Mouse (Mus musculus) c-Kit-positive CD71-negative TER-119-negative erythroid progenitor cells, embryonic 14.5 days (primary cell): Measurements from ENCODE around the gene Rnf10.
"Not testable (repeated sequence)": the region's sequence is repeated elsewhere in the genome, so short reads cannot be mapped to it uniquely, and the experiment has no call there.

Experiments
- DNase-seq: peaks from one replicate; pipeline ENCODE4 v3.0.0-alpha.2; 2013; ENCODE audit warnings: low read depth

The Rnf10 gene

DNA sequence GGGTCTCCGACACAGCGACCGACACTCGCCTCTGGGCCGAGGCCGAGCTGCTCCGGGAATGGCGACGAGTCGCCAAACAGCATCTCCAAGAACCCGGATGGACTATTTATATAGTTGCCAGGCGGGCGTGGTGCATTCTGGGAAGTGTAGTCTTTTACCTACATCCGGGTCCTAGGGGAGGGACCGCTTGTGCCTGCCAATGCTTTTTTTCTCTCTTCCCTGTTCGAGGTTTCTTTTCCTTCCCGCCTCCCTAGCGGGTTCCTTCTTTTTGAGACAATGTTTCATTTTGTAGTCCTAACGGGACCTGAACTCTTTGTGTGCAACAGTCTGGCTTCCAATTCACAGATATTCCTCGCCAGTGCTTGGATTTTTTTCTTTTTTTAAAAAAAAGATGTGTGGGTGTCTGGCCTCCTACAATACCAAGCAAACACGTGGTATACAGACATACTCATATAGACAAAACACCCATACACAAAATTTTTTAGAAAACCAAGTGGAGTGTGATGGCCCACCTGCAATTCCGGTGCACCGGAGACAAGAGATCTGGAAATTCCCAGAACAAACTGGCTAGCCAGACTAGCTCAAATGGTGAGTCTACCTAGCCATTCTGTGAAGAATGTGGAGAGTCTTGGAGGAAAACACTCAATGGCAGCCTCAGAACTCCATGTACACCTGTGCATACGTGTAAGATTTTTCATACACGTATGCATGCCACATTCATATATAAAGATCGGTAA, at the start of gene Rnf10:
Rnf10 (minus strand) TSS at position 87 of the 737 bp plus-strand sequence.
- DNase-seq = peak; percentile 96

DNA sequence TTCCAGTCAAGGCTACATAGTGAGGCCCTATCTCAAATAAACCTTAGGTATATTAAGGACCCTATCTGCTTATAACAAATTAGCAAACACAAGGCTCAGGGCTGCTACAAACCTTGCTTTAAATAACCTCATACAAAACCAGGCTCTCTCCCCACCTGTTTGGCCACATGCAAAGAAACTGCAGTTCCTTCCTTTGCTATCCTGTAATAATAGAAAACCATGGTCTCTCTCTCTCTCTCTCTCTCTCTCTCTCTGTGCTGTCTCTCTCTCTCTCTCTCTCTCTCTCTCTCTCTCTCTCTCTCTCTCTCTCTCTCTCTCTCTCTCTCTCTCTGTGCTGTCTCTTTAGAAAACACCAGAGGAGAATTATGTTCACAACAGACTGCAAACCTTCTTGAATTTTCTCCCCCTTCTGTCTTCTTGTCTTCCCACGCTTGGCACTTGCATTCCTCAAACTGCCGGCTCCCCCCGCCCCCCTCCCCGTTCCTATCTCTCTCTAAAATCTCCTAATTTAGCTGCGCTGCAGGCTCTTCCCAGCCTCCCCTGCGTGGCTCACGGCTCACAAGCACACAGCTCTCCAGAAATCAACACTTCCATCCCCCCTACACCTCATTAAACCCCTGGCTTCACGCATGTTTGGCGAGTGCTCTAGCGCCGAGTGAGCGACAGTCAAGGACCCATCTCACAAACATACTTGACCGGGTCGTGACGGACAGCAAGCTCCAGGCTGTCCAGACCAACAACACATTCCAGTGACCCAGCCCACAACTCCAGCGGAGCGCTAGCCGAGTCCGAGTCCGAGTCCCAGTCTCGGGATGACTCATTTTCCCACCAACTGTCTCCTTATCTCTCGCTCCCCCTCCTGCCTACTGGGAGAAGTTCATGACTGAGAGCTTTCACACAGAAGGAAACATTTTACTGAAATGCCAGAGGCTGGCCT, 46.6 kb upstream of the Rnf10 start:
- no peak for DNase-seq

DNA sequence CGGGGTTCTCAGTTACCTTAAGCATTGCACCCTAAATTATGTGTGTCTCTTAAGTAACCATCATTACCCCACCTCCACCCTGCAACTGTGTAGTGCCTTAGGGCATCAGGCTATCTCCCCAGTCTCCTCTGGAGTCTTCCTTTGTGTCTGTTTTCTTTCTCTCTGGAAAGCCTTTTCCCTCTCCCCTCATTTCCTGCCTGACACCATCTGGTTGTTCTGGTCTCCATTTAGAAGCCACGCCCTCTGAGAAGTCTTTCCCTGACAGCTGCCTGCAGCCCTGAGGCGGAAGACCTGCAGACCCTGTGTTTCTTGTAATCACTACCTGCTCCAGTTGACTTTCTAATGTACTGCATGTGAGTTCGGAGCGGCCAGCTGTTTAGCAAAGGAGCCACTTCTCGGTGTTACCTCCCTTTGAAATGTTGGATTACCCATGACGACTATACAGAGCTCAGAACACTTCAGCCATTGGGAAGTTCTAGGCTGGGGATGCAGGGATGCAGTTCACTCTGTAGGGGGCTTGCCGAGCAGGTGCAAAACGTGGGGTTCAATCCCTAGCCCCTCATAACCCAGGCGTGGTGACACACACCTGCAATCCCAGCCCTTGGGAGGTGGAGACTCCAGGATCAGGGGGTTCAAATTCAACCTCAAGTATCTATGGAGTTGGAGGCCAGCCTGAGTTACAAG, 45.1 kb upstream of the Rnf10 start:
- DNase-seq = no peak

DNA sequence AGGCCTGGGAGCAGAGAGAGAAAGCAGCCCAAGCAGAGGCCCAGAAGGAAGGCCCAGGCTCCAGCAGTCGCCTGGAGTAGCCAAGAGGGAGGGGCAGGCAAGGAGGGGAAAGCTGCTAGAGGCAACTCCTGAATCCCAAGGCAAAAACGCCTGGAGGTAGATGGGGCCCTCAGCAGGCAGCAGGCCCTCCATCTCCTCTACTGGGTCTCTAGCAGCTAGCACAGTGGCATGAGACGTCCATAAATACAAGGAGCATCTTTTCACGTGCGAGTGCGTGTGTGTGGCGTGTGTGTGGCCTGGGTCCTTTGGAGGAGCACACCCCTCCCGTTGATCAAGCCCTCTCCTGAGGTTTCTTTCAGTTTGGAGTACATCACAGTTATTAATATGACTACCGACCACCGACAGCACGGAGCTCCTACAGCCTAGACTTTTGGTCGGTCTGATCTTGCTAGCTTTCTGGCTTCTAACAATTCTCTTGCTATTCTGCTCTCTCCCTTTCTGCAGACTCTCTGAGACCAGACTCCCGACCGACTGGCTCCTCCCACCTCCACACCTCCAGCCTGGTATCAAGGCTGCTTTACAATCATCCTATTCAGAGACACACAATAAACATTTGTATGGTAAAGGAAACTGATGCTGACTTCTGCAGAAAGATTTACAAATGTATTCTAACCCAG, 44.4 kb upstream of the Rnf10 start:
- no peak for DNase-seq

DNA sequence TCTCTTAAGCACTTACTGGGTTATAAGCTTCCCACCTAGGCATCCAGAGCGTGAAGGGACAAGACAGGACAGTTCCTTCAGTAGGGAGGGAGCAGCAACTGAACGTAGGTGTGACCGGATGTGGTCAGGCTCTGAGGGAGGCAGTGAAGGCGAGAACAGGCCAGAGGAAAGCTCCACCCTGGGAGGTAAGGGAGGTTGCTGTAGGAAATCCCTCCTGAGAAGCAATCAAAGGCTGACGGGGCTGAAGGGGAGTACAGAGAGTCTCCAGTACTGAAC, 40.9 kb upstream of the Rnf10 start:
- DNase-seq = no peak

DNA sequence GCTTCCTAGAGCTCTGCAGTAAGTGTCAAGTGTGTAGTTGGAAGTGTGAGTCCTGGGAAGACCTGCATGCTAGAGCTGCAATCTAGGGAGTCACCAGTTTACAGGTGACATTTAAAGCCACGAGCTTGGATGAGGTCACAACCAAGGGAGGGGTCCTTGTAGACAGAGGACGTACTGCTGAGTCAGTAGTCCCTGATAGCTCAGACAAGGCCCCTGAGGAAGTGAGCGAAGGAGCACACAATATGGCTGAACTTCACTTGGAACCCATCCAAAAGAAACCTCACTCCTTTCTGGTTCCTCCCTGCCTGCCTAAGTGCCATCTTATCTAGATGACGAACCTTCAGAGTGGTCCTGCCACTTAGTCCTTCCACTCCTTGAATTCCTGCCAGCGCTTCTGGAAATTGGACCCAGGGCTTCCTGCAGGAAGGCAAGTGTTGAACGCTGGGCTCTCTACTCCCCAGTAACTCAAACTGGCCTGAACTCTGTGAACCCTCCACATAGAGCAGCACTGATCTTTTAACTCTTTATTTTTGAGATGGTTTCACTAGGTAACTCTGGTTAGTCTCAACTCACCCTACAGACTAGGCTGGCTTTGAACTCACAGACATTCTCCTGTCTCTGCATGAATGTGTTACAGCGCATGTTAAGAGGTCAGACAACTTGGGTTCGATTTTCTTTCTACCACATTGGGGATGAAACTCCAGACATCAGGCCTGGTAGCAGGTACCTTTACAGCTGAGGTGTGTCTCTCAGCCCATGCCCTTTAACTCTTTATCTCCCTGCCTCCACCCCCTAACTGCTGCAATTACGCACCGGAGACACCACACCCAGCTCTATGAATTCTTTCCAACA, 40.3 kb upstream of the Rnf10 start:
- no peak for DNase-seq

DNA sequence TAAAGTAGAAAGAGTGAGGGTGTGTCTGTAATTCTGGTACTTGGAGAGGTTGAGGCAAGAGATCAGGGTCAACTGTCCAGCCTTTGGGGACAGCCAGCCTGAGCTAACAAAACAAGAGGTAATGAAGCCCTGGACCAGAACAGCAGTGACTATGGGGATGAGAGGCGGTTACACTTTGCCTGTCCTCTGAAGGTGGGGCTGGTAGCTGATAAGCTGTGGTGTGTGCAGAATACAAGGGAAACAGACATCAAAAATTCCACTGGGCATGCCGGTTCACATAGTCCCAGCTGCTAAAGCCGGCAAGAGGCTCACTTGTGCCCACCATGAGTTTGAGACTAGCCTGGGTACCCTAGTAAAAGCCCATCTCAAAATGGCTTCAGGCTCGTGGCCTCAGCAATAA, 39.7 kb upstream of the Rnf10 start:
- DNase-seq = no peak

DNA sequence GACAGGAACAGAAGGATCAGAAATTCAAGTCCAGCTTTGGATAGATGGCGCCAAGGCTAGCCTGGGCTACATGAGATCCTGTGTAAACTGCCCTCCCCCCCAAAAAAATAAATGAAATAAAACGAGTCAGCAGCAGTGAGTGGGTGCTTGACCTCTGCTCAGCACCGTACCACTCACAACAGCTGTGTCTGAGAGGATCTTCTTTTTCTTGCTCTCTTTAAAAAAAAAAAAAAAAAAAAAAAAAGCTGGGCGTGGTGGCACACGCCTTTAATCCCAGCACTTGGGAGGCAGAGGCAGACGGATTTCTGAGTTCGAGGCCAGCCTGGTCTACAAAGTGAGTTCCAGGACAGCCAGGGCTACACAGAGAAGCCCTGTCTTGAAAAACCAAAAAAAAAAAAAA, 29.5 kb upstream of the Rnf10 start:
- not testable (repeated sequence) for DNase-seq

DNA sequence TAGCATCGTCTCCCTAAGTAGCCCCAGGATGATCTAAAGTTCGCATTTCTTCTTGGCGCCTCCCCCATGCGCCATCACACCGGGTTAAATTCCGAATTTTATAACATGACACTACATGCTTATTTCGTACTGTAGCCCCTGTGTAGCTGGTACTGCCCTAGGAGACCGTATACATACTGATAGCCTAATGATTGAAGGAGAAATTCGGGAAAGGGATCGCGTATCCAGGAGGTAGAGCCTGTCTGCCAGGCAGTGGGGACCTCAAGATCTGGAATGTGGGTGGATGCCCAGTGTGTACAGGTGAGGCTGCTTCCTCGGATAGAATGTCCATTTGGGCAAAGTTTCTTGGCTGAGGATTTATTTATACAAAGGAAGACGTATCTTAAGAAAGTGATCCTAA, 28.9 kb upstream of the Rnf10 start:
- DNase-seq = no peak

DNA sequence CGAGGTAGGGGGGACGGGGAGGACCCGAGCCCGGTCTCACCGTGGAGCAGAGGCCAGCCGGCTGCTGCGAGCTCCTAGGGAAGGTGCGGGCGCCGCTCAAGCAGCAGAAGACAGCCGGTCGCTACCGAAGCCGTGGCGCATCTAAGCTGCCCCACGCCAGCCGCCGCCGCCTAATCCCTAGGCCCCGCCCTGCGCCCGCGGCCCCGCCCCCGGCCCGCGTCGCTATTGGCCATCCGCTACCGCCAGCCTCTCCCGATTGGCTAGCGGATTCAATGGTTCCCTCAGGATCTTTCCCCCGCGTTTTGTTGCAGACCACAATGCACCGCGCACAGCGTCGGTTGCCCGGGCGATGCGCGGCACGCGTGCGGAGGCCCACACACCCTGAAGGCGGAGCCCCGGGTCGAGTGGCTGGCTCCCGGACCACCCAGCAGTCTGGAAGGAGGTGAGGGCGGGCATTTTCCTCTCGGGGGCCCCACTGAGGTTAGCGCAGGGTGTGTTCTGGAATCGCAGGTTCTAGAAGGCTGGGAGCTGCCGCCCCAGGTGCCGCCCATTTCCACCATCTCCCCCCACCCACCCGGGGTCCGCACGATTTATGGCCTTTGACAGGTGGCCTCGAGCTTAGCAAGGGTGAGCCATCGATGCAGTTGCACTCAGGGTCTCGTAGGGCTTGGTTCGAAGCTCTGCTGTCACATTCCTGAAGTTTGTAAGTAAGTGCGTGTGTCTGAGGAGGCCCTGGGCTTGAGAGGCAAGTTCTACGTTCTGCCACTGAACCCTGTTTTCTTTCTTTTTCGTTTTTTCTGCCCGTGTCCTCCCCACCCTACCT, 28.3 kb upstream of the Rnf10 start, which contains the start of gene Dynll1:
Dynll1 (minus strand) TSS at position 208 of the 823 bp plus-strand sequence.
- peak; percentile 100 for DNase-seq

DNA sequence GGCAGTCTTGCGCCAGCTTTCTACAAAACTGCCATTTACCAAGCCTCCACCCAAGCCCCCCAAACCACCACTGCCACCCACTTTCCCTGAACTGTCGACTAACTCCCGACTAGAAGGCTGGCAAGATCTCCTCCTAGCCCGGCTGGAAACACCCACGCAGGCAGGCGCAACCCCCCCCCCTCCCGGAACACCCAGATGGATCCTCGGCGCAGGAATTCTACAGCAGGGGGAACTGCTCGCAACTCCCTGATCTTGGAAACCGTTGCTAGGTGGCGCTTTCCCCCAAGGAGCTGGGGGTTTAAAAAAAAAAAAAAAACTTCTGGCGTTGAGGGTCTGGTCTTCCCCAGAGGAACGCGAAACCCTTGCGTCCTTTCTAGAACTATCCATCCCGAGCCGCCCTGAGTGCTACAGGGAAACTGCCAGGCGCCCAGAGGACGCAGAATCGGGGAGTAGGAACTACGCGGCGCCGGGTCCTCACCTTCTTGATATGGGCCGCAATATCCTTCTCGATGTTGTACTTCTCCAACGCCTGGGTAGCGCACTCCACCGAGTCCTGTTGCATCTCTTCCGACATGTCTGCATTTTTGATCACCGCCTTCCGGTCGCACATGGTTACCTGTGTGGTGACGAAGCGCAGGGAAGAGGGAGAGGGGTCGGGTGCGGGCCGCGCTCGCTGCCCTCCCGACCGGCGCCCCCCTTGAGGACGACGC, 27.5 kb upstream of the Rnf10 start:
- no peak for DNase-seq

DNA sequence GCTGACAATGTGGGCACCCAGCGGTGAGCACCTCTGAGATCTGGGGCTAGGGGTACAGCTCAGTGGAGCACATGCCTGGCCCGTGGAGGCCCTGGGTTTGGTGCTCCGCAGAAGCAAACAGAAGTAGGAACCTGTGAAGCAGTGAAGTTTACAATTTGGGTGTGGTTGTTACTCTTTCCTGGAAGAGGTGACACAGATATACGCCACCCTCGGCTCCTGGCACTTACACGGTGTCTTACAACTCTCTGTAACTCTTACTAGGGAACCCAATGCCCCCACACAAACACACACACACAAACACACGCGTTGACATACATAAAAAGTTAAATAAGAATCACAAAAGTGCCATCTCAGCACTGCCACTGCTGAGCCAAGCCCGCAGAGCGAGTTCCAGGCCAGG, 23.6 kb upstream of the Rnf10 start:
- no peak for DNase-seq

DNA sequence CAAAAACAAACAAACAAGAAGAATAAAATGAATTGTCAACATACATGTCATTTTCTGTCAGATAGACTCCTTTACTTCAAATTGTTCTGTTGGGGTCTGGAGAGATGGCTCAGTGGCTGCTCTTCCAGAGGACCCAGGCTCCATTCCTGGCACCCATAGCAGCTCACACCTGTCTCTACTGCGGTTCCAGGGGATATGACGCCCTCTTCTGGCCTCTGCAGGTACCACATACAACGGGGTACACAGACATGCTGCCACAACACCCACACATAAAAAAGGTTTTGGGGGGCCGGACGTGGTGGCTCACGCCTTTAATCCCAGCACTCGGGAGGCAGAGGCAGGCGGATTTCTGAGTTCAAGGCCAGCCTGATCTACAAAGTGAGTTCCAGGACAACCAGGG, 21.5 kb upstream of the Rnf10 start:
- DNase-seq = no peak

DNA sequence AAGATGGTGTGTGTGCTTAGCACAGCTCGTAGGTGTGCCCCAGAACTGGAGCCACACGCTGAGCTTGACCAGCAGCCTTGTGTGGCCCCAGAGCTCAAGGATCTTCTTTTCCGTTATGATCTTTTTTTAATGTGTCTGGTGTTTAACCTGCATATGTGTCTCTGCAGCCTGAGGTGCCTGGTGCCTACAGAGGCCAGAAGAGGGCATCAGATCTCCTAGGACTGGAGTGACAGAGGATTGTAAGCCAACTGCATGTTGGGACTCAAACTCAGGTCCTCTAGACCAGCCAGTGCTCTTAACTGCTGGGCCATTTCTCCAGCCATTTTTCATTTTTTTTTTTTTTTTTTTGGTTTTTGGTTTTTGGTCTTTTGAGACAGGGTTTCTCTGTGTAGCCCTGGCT, 12.0 kb upstream of the Rnf10 start:
- no peak for DNase-seq

DNA sequence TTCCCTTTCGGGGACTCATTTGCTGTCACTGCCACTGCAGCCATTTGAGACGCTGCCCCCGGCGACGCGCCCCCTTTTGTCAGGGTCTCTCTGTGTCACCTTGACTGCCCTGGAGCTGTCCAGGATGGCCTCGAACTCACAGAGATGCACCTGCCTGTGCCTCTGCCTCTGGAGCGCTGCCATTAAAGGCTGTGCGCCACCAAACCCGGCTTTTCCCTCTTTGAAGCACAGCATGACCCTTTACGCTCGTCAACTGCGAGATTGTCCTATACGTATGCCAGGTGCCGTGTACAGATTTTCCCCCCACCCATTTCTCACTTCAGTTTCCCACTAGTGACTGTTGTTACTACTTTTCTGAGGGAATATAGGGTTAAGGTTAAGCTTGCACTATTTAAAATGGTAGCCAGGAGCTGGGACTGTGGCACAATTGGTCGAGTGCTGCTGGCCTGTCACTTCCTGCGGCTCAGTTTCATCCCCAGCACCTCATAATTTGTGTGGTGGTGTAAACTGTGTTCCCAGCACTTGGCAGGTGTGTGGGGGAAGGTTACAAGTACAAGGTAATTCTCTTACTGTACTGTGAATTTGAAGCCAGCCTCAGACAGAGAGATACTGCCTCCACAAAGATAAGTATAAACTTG, 7.5 kb upstream of the Rnf10 start:
- no peak for DNase-seq

DNA sequence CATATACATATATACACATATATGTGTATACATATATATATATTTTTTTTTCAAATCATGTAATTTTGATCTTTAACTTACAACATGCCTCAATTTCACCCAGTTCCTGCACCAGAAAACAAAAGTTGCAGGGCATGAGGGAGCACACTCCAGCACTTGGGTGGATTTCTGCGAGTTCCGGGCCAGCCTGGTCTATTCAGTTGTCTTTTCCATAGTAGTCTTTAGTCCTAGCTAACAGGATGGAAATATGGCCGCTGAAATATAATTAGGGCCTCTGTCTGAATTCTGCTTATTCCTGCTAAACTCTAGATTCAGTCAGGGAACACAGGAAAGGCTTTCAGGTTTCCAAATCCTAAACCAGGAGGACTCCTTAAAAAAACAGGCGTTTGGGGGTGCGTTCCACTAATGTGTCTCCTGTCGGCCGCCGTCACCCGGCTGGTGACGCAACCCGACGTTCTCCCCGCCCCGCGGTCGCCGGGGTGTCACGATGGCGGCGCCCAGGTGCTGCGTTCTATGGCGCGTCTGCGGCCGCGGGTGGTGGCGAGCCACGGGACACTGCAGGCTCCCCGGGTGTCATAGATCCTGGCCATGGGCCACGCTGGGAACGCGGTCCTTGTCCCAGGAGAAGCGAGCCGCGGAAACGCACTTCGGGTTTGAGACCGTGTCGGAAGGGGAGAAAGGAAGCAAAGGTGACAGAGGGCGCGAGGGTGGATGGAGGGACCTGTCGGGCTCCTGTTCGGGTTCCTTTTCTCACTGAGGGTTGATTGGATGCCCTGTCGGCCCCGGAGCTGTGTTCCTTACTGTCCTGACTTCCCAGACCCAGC, 6.7 kb upstream of the Rnf10 start, which contains the start of gene Coq5:
Coq5 (plus strand) TSS at position 441 of the 824 bp plus-strand sequence.
- peak; percentile 69 for DNase-seq

DNA sequence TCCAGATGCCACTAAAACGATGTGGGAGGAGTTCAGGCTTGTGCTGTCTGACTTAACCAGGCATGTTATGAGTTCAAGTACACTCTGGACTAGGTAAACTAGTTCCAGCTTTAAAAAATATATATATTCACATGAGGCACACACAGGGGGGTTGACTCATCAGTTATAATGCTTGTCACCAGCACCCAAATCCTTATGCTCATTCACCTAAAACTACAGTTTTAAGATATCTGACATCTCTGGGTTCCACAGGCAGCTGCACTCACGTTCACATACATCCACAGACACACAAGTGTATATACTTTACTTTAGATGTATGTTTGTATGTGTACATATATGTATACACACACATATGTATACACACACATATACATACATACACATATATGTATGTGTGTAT, 6.1 kb upstream of the Rnf10 start:
- DNase-seq = no peak

DNA sequence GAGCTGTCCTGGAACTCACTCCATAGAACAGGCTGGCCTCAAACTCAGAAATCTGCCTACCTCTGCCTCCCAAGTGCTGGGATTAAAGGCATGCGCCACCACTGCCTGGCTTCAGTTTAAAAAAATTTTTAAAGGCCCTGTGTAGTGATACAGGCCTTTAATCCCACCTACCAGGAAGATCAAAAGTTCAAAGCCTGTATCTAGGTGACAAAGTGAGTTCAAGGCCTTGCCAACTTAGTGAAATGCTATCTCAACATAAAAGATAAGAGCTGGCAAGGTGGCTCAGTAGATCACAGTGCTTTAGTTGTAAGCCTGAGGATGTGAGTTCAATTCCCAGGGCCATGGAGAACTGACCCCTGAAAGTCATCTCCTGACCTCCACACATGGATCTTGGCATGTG, 5.4 kb upstream of the Rnf10 start:
- DNase-seq = no peak
